Mouse (Mus musculus) bone marrow macrophage, adult 2 months (primary cell): ENCODE measurements at regions not wholly inside any gene's neighbourhood (a gene's known extent, or its start where the extent isn't known, plus 50 kb on each side); places are given as distances from the start of the nearest gene placed in this dataset.

Source experiments
- CTCF ChIP-seq: IDR thresholded peaks from 2 replicates; pipeline ENCODE4 v1.5.1; 2012; ENCODE audit warnings: low read depth, mild to moderate bottlenecking, low read length, moderate library complexity
- POLR2A ChIP-seq: IDR thresholded peaks from 2 replicates; pipeline ENCODE4 v1.6.1; 2012; ENCODE audit warnings: mild to moderate bottlenecking, low read depth, low read length, borderline replicate concordance

GRCm38 (mm10) chr15:50498716-50499115, 3386.0 kb upstream of the Gm7489 start:
- TF ChIP-seq CTCF (no peak), POLR2A (no peak)
